Mouse (Mus musculus) adrenal gland, adult 2 months (tissue): ENCODE measurements around the gene Lhfp. TPM values are rescaled to one million over a fixed set of nuclear protein-coding genes. Genes with fewer than 3 reads are reported as not detected.
"Not testable (repeated sequence)": the region's sequence is repeated elsewhere in the genome, so short reads cannot be mapped to it uniquely, and the experiment has no call there.

Experiments
- DNase-seq: peaks from one replicate; pipeline ENCODE4 v3.0.0; 2021
- polyA plus RNA-seq: library from polyadenylated mRNA; depleted of rRNA; stranded (reverse); fragments of >200 nt; gene quantifications from 2 replicates; pipeline ENCODE4 v1.2.3, GENCODE M21; 2012
- total RNA-seq, 2 experiments: library from RNA; stranded (reverse); gene quantifications; 2 replicates each; pipeline ENCODE4 v1.2.3; 2021

Gene Lhfp
- total and polyA plus RNA-seq, 3 experiments = 18.9 to 36.1 (median 25.8) TPM

- DNase-seq = peak; percentile 18
Observed at GRCm38 (mm10) chr3:53212599-53212998, 171.3 kb downstream of the Lhfp start.

- no peak for DNase-seq
Observed at GRCm38 (mm10) chr3:53213346-53213745, 172.0 kb downstream of the Lhfp start.

GRCm38 (mm10) chr3:53213746-53214271 lies 172.5 kb downstream of the Lhfp start:
- DNase-seq = no peak

- DNase-seq = no peak
Observed at GRCm38 (mm10) chr3:53214386-53214785, 173.1 kb downstream of the Lhfp start.

GRCm38 (mm10) chr3:53217697-53218096 lies 176.4 kb downstream of the Lhfp start:
- DNase-seq = no peak

- no peak for DNase-seq
Observed at GRCm38 (mm10) chr3:53221531-53222272, 180.4 kb downstream of the Lhfp start.

- DNase-seq = no peak
Observed at GRCm38 (mm10) chr3:53224141-53224540, 182.8 kb downstream of the Lhfp start.

GRCm38 (mm10) chr3:53225774-53226173 lies 184.4 kb downstream of the Lhfp start:
- no peak for DNase-seq

GRCm38 (mm10) chr3:53226223-53226622 lies 184.9 kb downstream of the Lhfp start:
- no peak for DNase-seq

- DNase-seq = no peak
Observed at GRCm38 (mm10) chr3:53227866-53228265, 186.5 kb downstream of the Lhfp start.

GRCm38 (mm10) chr3:53230562-53230961 lies 189.2 kb downstream of the Lhfp start:
- no peak for DNase-seq

GRCm38 (mm10) chr3:53231112-53231511 lies 189.8 kb downstream of the Lhfp start:
- DNase-seq = no peak

- not testable (repeated sequence) for DNase-seq
Observed at GRCm38 (mm10) chr3:53232411-53232810, 191.1 kb downstream of the Lhfp start.

GRCm38 (mm10) chr3:53234689-53235088 lies 193.4 kb downstream of the Lhfp start:
- DNase-seq = no peak

GRCm38 (mm10) chr3:53236471-53236870 lies 195.1 kb downstream of the Lhfp start:
- no peak for DNase-seq

- DNase-seq = no peak
Observed at GRCm38 (mm10) chr3:53240150-53240549, 198.8 kb downstream of the Lhfp start.

GRCm38 (mm10) chr3:53245571-53246208 lies 204.4 kb downstream of the Lhfp start:
- DNase-seq = no peak

GRCm38 (mm10) chr3:53247102-53247501 lies 205.8 kb downstream of the Lhfp start:
- DNase-seq = no peak

- no peak for DNase-seq
Observed at GRCm38 (mm10) chr3:53248158-53248874, 207.0 kb downstream of the Lhfp start.

- DNase-seq = no peak
Observed at GRCm38 (mm10) chr3:53252556-53252955, 211.2 kb downstream of the Lhfp start.

GRCm38 (mm10) chr3:53253223-53253832 lies 212.0 kb downstream of the Lhfp start:
- DNase-seq = peak; percentile 39

GRCm38 (mm10) chr3:53258657-53259158 lies 217.4 kb downstream of the Lhfp start:
- DNase-seq = no peak
